Mouse (Mus musculus): ENCODE measurements at regions not wholly inside any gene's neighbourhood (a gene's known extent, or its start where the extent isn't known, plus 50 kb on each side); places are given as distances from the start of the nearest gene placed in this dataset.

- TF ChIP-seq CTCF (IDR thresholded peaks at IDR 0.05; ENCODE audit: borderline replicate concordance, control insufficient read depth, extremely low read depth, insufficient read depth, low read length, poor library complexity), result no peak
- no peak for TF ChIP-seq POLR2A (IDR thresholded peaks at IDR 0.05; ENCODE audit: control insufficient read depth, extremely low read depth, insufficient read depth, low read length, poor library complexity)
Observed at GRCm38 (mm10) chr4:12784479-12784878, 612.7 kb upstream of the Fam92a start.
